Mouse (Mus musculus): Measurements from ENCODE around the gene Klhl22. TPM values are rescaled to one million over a fixed set of nuclear protein-coding genes. Genes with fewer than 3 reads are reported as not detected.
A peak's percentile ranks its signal among the peaks of the same experiment; 100 is the strongest.

Gene Klhl22
- polyA plus RNA-seq, 1 experiment from 2014 or later = 68.9 TPM

DNA sequence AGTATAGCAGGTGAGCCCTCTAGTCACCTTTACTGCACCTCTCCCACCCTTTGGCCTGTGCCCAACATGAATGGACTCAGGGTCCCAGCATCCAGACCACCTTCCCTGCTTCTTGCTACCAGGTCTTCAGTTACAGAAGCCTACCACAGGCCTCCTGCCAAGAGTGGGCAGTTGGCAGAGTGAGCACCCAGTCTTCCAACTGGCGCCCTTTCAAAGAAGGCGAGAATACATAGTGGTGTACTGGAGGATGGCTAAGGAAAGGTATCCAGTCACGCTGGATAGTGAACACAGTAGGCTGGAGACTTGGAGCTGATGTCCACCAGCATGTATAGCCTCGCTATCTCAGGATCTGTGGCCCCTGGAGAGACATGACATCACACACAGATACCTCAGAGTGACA is 34.6 kb downstream of the Klhl22 start:
- no peak overlapping the region for H3K4me3 ChIP-seq (replicated peaks)
- peaks cover 50% of the 10 kb centered on the region for H3K27me3 ChIP-seq
- no peak overlapping the region for H3K9ac ChIP-seq (replicated peaks)
- ATAC-seq = no peak
- no peak overlapping the region for H3K4me2 ChIP-seq (replicated peaks)
- no peak overlapping the region for H3K27ac ChIP-seq
- H3K9me3 ChIP-seq = no peaks in the 10 kb centered on the region
- 88% methylated on average over 4 of the region's 4 CpGs for WGBS
- H3K36me3 ChIP-seq = peaks cover 43% of the 10 kb centered on the region
- peaks cover 22% of the 10 kb centered on the region for H3K4me1 ChIP-seq (replicated peaks)

DNA sequence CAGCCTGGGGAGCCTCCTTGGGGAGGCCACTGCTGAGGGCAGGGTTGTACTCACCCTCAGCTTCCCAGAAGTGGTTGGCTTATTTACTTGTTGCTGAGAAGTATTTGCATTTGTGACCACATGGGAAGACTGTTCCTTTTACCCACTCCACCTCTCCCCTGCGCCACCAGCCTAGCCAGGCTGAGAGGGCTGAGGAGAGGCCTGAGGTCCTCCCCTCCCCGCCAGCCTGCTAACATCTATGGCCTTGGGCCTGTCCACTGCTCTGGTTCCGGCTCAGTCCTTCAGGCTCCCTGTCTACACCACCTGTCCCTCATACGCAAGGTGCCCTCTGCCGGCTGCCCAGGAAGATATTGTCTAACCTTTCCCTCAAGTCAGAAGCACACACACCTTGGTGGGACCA is 36.2 kb downstream of the Klhl22 start:
- ATAC-seq = no peak
- Histone ChIP-seq H3K4me2 (replicated peaks) (no peak overlapping the region), H3K9me3 (no peaks in the 10 kb centered on the region), H3K27me3 (peaks cover 65% of the 10 kb centered on the region), H3K4me1 (replicated peaks) (peaks cover 22% of the 10 kb centered on the region), H3K27ac (no peak overlapping the region), H3K9ac (replicated peaks) (no peak overlapping the region), H3K4me3 (replicated peaks) (no peak overlapping the region), H3K36me3 (peaks cover 29% of the 10 kb centered on the region)
- 55% methylated on average over 5 of the region's 5 CpGs for WGBS

DNA sequence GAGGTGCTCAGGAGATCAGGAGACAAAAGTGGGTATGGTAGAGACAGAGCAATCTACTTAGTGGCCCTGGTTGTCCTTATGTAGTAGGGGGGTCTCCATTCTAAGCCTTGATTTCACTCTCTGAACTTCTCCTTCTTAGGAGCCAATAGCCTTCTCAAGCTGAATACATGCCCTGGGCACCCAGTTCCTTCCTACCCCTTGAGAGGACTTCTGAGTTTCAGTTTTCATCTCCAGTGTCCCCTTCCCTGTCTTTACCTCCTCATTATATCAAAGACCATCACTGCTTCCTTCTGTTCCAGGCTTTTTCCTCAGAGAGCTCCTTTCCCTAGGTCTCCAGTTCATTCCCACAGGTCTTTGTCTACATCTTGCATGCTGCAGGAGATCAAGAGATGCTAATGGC is 37.1 kb downstream of the Klhl22 start:
- H3K27me3 ChIP-seq = peaks cover 74% of the 10 kb centered on the region
- ATAC-seq = no peak
- H3K9ac ChIP-seq (replicated peaks) = 0 out of 2 replicates have a peak overlapping the region, but pooled peaks have one; percentile 59
- no peak overlapping the region for H3K27ac ChIP-seq
- peaks cover 21% of the 10 kb centered on the region for H3K36me3 ChIP-seq
- H3K4me3 ChIP-seq (replicated peaks) = peak overlapping the region; percentile 46
- H3K4me1 ChIP-seq (replicated peaks) = peaks cover 22% of the 10 kb centered on the region
- H3K4me2 ChIP-seq (replicated peaks) = peak overlapping the region; percentile 77
- no peaks in the 10 kb centered on the region for H3K9me3 ChIP-seq

DNA sequence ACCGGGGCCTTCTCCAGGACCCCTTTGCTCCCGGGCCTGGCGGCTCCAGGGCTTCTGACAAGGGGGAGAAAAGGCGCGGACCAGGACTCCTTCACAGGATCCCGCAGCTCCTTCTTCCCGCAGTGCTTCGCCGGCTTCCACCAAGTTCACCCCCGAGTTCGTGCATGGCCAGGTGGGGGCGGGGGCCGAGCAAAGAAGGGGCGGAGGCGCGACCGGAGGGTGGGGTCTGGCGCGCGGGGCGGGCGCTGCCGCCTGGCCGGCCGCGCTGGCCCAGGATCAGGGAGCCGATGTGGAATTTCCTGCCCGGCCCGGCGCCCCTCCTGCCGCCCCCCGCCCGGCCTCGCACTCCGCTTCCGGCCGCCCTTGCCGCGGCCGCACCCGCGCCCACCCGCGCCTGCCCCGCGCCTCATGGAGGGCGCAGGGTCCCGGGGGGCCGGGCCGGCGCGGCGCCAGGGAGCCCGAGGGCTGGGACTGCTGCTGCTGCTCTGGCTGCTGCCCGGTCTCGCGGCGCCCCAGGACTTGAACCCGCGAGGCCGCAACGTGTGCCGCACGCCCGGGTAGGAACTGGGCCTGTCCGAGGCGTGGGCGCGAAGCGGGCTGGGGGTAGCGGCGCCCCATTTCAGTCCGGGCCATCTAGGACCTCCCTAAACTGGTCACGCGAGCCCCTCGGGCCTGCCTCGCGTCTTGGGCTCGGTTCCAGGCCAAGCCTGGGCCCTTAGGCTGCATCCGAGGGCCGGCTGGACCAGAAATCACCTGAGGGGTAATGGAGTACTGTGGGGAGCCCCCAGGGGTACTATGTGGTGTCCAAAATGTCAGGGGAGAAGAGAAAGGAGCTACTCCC is 37.8 kb downstream of the Klhl22 start, which contains the start of gene Scarf2:
Gene Scarf2, plus strand, starts transcription at position 312 of the 841 bp plus-strand sequence.
- Histone ChIP-seq H3K9ac (replicated peaks) (peak within 1 kb of the TSS; percentile 59), H3K27me3 (peaks cover 80% of the 10 kb centered on the region), H3K36me3 (peaks cover 15% of the 10 kb centered on the region), H3K4me3 (replicated peaks) (peak within 1 kb of the TSS; percentile 46), H3K27ac (no peak within 1 kb of the TSS), H3K9me3 (no peaks in the 10 kb centered on the region), H3K4me2 (replicated peaks) (peak within 1 kb of the TSS; percentile 77), H3K4me1 (replicated peaks) (peaks cover 24% of the 10 kb centered on the region)
- ATAC-seq = peak; percentile 37
- WGBS = 1% methylated on average over 65 of the region's 81 CpGs

DNA sequence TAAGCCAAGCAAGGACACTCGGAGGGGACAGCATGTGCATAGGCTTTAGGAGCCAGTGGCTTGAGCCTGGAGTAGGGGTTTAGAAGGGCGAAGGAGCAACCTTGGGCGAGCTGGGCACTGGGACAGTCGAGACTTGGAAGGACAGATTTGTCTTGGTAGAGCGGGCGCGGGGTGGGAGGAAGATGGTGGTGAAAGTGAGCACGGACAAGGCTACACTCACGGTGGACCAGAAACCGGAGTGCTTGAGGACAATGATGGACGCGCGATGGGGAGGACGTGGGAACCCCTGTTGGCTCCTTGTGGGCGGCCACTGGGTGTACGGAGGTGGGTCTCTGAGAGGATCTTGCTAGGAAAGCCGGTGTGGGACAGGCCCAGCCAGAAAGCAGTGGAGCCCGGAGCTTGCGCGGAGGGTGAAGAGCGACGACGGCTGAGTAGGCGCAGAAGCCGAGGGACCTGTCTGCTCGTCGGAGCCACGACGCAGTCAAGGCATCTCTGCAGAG is 38.4 kb downstream of the Klhl22 start:
- no peak overlapping the region for H3K27ac ChIP-seq
- peak overlapping the region; percentile 77 for H3K4me2 ChIP-seq (replicated peaks)
- H3K4me1 ChIP-seq (replicated peaks) = peaks cover 30% of the 10 kb centered on the region
- H3K9ac ChIP-seq (replicated peaks) = peak overlapping the region; percentile 59
- peaks cover 87% of the 10 kb centered on the region for H3K27me3 ChIP-seq
- WGBS = 2% methylated on average over 29 of the region's 29 CpGs
- no peaks in the 10 kb centered on the region for H3K9me3 ChIP-seq
- H3K4me3 ChIP-seq (replicated peaks) = peak overlapping the region; percentile 46
- H3K36me3 ChIP-seq = peaks cover 8% of the 10 kb centered on the region
- ATAC-seq = peak; percentile 38

DNA sequence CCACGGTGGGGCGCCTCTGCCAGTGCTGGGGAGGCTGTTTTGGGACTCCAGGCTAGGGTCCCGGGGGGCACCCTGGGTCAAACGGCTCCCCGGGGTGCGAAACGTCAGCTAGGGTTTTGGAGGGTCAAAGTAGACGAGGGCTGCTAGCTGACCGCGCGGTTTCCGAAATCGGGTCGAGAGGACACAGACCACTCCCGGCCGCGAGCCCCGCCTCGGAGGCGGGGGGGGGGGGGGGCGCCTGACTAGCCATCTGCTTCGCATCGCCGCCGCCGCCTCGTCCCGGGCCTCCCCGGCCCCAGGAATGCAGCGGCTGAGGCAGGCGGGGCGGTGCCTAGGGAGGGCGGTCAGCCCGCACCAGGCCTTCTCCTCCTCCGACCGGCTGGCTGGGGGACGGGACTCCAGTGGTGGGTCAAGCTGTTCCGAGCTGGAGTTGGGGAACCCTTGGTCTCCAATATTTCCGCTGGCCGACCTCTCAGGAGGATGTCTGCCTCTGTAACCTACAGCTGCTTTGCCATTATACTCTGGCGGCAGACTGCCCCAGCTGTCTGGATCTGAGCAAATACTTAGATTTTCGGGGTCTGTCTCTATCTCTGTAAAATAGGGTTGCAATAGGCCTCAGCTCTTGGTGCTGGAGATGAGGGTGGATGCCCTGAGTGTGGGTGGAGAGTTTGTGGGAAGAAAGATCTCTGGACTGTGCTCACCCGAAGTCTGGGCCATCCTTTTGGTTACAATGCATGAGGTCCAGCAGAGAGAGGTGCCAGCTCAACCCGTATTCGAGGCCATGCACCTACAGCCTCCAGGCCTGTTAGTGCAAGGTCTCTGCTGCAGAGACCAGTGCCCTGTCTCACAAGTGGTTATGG is 39.1 kb downstream of the Klhl22 start:
- no peak for ATAC-seq
- peak overlapping the region; percentile 77 for H3K4me2 ChIP-seq (replicated peaks)
- no peak overlapping the region for H3K27ac ChIP-seq
- under 1% methylated on average over 36 of the region's 45 CpGs for WGBS
- H3K27me3 ChIP-seq = peaks cover 94% of the 10 kb centered on the region
- peak overlapping the region; percentile 46 for H3K4me3 ChIP-seq (replicated peaks)
- peaks cover 37% of the 10 kb centered on the region for H3K4me1 ChIP-seq (replicated peaks)
- peak overlapping the region; percentile 59; the same call in 1 of the 2 replicates for H3K9ac ChIP-seq (replicated peaks)
- H3K9me3 ChIP-seq = no peaks in the 10 kb centered on the region
- H3K36me3 ChIP-seq = peaks cover 2% of the 10 kb centered on the region

DNA sequence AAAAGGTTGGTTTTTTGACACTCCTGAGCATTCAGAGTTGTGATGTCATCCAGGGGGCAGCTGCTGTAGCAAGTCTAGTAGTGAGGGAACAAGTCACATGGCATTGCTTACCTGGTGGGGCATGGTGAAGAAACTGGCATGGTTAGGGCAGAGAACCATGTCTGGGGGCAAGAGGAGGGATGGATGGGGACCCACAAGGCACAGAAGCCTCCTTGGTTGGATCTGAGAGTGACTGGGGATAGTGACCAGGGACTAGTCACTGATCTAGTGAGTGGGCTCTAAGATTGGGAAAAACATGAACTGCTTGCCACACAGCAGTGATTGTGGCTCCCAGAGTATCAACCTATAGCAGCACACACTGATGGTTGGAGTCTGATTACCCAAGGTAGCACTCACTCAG is 40.2 kb downstream of the Klhl22 start:
- Histone ChIP-seq H3K4me2 (replicated peaks) (no peak overlapping the region), H3K4me3 (replicated peaks) (no peak overlapping the region), H3K9ac (replicated peaks) (no peak overlapping the region), H3K36me3 (no peaks in the 10 kb centered on the region), H3K9me3 (no peaks in the 10 kb centered on the region), H3K27ac (no peak overlapping the region), H3K4me1 (replicated peaks) (peaks cover 48% of the 10 kb centered on the region), H3K27me3 (peaks cover 98% of the 10 kb centered on the region)
- ATAC-seq = no peak

DNA sequence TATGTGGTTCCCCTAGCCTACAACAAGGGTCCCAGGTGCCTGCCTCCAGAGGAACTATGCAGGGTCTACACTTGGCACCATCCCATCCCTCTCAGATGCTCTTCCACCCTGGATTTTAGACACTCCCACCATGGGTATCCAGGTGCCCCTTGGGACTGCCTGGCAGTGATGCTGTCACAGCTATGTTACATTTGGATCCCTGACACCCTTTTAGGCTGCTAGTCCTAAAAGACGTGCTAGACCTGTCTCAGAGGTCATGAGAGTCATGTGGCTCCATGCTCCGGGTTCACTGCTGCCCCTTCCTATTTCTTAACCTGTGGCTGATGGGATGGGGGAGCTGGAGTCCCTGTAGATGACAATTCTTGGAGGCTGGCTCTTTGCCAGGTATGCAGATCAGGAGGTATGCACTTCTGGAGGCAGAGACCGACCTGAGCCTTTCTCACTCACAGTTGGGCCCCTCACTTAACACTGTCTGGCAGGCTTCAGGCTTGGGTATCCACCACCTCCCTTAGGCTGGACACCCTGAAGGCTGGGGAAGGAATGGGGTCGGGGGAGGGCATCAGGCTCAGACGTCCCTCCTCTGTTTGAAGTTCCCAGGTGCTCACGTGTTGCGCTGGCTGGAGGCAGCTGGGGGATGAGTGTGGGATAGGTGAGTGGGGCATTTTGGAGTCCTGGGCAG is 42.5 kb downstream of the Klhl22 start:
- Histone ChIP-seq H3K36me3 (no peaks in the 10 kb centered on the region), H3K9ac (replicated peaks) (no peak overlapping the region), H3K4me3 (replicated peaks) (0 out of 2 replicates have a peak overlapping the region, but pooled peaks have one; percentile 34), H3K27me3 (peaks cover 96% of the 10 kb centered on the region), H3K4me1 (replicated peaks) (peaks cover 57% of the 10 kb centered on the region), H3K4me2 (replicated peaks) (no peak overlapping the region), H3K9me3 (no peaks in the 10 kb centered on the region), H3K27ac (no peak overlapping the region)
- WGBS = 3% methylated on average over 7 of the region's 7 CpGs
- ATAC-seq = no peak

DNA sequence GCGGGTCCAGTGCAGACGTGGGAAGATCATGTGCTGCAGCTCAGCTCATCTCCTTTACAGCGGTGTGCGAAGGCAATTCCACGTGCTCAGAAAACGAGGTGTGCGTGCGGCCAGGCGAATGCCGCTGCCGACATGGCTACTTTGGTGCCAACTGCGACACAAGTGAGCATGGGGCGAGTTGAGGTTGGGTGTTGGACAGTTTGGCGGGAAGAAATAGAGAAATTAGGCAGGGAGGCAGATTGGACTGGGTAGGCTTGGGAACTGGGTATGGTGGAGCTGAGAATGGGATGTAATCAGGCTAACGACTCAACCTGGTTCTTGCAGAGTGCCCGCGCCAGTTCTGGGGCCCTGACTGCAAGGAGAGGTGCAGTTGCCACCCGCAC is 43.0 kb downstream of the Klhl22 start:
- ATAC-seq = no peak
- H3K4me2 ChIP-seq (replicated peaks) = peak overlapping the region; percentile 56
- WGBS = 5% methylated on average over 18 of the region's 18 CpGs
- peak overlapping the region; percentile 24; the same call in 1 of the 2 replicates for H3K9ac ChIP-seq (replicated peaks)
- no peaks in the 10 kb centered on the region for H3K36me3 ChIP-seq
- H3K9me3 ChIP-seq = no peaks in the 10 kb centered on the region
- peaks cover 53% of the 10 kb centered on the region for H3K4me1 ChIP-seq (replicated peaks)
- H3K27ac ChIP-seq = no peak overlapping the region
- peaks cover 90% of the 10 kb centered on the region for H3K27me3 ChIP-seq
- H3K4me3 ChIP-seq (replicated peaks) = peak overlapping the region; percentile 34

DNA sequence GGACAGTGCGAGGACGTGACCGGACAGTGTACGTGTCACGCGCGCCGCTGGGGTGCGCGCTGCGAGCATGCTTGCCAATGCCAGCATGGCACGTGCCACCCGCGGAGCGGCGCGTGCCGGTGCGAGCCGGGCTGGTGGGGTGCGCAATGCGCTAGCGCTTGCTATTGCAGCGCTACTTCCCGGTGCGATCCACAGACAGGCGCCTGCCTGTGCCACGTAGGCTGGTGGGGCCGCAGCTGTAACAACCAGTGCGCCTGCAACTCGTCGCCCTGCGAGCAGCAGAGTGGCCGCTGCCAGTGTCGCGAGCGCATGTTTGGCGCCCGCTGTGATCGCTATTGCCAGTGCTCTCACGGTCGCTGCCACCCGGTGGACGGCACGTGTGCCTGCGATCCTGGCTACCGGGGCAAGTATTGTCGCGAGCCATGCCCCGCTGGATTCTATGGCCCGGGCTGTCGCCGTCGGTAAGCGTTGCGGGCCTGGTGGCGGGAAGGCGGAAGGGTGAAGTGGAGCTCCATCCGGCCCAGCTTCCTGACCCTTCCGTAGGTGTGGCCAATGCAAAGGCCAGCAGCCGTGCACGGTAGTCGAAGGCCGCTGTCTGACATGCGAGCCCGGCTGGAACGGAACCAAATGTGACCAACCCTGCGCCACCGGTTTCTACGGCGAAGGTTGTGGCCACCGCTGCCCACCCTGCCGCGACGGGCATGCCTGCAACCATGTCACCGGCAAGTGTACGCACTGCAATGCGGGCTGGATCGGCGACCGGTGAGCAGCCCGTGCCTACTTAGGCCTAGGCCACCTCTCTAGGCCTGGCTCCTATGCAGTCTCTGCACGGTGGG is 43.6 kb downstream of the Klhl22 start:
- H3K9ac ChIP-seq (replicated peaks) = peak overlapping the region; percentile 24; the same call in 1 of the 2 replicates
- no peak overlapping the region for H3K27ac ChIP-seq
- H3K4me1 ChIP-seq (replicated peaks) = peaks cover 52% of the 10 kb centered on the region
- no peaks in the 10 kb centered on the region for H3K9me3 ChIP-seq
- peak overlapping the region; percentile 34 for H3K4me3 ChIP-seq (replicated peaks)
- peaks cover 87% of the 10 kb centered on the region for H3K27me3 ChIP-seq
- WGBS = 2% methylated on average over 83 of the region's 83 CpGs
- H3K36me3 ChIP-seq = no peaks in the 10 kb centered on the region
- H3K4me2 ChIP-seq (replicated peaks) = peak overlapping the region; percentile 56
- no peak for ATAC-seq
